Mouse (Mus musculus): Measurements from ENCODE around the gene Kpna1. TPM values are rescaled to one million over a fixed set of nuclear protein-coding genes. Genes with fewer than 3 reads are reported as not detected.

Kpna1 gene
- total and polyA plus RNA-seq, 3 experiments: 22.1 to 63.9 (median 57.9) TPM

DNA sequence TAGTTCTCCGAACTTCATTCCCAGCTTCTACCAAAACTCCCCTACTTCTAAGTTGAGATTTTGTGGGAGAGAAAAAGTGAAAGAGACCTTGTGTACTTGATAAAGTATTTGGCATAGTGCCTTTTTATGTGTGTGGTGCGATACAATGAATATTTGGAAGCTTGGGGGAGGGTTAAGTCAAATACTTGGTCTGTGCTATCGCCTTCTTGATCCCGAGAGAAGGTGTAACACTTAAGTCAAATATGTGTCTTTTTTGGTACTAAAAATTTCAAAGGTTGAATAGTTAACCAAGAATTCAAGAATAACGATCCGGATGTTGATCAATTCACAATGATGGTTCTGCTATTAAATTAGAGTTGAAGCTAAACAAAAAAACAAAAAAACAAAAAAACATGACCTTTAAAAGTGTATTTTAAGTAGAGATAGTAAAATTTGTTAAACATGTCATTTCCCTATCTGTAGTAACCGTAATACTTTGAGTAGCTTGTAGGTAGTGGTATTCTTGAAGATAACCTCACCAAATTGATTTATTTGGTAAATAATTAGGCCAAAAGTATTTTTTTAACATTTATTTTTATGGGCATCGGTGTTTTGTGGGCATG is 94.0 kb downstream of the Kpna1 start:
- Histone ChIP-seq H3K4me1 (ENCODE audit: control insufficient read depth in 1 of 2, insufficient read depth in 2 of 2) (peaks cover 13 to 55% of the 10 kb centered on the region in 2 experiments), H3K9ac (ENCODE audit: insufficient read depth, low read depth) (peak overlapping the region; percentile 97), H3K4me3 (replicated peaks in 1 of 3; ENCODE audit: low read depth in 2 of 3, low read length in 2 of 3, poor library complexity in 1 of 3) (peak overlapping the region; percentile 69 to 86 (median 84)), H3K27ac (ENCODE audit: insufficient read depth, low read depth) (peak overlapping the region; percentile 93), H3K36me3 (replicated peaks in 1 of 2; ENCODE audit: control insufficient read depth in 1 of 2, insufficient read depth in 1 of 2, low read length in 1 of 2) (peaks cover 6 to 49% of the 10 kb centered on the region in 2 experiments), H3K79me2 (replicated peaks; ENCODE audit: control insufficient read depth, extremely low read depth, insufficient read depth, poor library complexity, severe bottlenecking) (peaks cover 51% of the 10 kb centered on the region), H3K27me3 (replicated peaks) (no peaks in the 10 kb centered on the region), H3K9me3 (replicated peaks; ENCODE audit: low read length) (no peaks in the 10 kb centered on the region), H3K4me2 (ENCODE audit: insufficient read depth, low read depth, poor library complexity, severe bottlenecking) (peak overlapping the region; percentile 60; the same call in 1 of the 2 replicates)
- dilution Hi-C loops (cut with MboI; ENCODE audit: extremely low pct_ligation_motif_present, extremely low pct_unique_long_range_greater_than_20kb, low sequenced_read_pairs) (no loop called here), in situ Hi-C loops (cut with MboI; ENCODE audit: low pct_ligation_motif_present, low pct_unique_long_range_greater_than_20kb, low sequenced_read_pairs) (no loop called here)
- no peak for DNase-seq (ENCODE audit: extremely low read depth)
- TF ChIP-seq CHD1 (IDR thresholded peaks at IDR 0.05; ENCODE audit: low read depth, low read length): peak; percentile 89; the same call in 1 of the 2 replicates
- no peak for TF ChIP-seq MXI1 (IDR thresholded peaks at IDR 0.05; ENCODE audit: low read depth, low read length)

DNA sequence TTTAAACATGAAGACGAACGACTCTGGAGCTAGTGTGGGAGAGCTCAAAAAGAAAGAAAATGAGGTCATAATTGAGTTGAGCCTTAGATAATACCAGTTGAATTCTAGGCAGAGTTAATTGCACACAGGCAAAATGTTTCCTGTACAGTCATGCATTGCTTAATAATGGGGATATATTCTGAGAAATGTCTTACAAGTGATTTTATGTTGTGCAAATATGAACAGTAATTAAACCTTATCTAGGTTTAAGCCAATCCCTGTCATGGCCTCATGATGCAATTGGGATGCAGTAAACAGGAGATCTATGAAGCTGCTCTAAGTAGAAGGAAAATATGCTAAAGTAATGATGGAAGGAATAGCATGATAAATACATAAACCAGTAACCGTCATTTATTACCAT is 96.2 kb downstream of the Kpna1 start:
- dilution Hi-C loops (cut with MboI; ENCODE audit: extremely low pct_ligation_motif_present, extremely low pct_unique_long_range_greater_than_20kb, low sequenced_read_pairs) (no loop called here), in situ Hi-C loops (cut with MboI; ENCODE audit: low pct_ligation_motif_present, low pct_unique_long_range_greater_than_20kb, low sequenced_read_pairs) (no loop called here)
- H3K27ac ChIP-seq (ENCODE audit: insufficient read depth, low read depth): no peak overlapping the region
- H3K79me2 ChIP-seq (replicated peaks; ENCODE audit: control insufficient read depth, extremely low read depth, insufficient read depth, poor library complexity, severe bottlenecking): peaks cover 53% of the 10 kb centered on the region
- peaks cover 4 to 32% of the 10 kb centered on the region in 2 experiments; a peak in 3 of 4 replicates for H3K4me1 ChIP-seq (ENCODE audit: control insufficient read depth in 1 of 2, insufficient read depth in 2 of 2)
- TF ChIP-seq MEF2A (IDR thresholded peaks at IDR 0.05; ENCODE audit: borderline replicate concordance, low read depth, low read length) (no peak), ELF1 (IDR thresholded peaks at IDR 0.05; ENCODE audit: low read depth, low read length) (no peak), E2F4 (IDR thresholded peaks at IDR 0.05; ENCODE audit: insufficient replicate concordance, low read depth, low read length) (no peak), EP300 (IDR thresholded peaks at IDR 0.05; ENCODE audit: low read length) (no peak), USF2 (conservative IDR thresholded peaks at IDR 0.05; ENCODE audit: low read depth, low read length) (no peak), ZNF384 (IDR thresholded peaks at IDR 0.05; ENCODE audit: low read depth, low read length) (no peak), UBTF (IDR thresholded peaks at IDR 0.05; ENCODE audit: low read depth, low read length) (no peak), MAX (IDR thresholded peaks at IDR 0.05; ENCODE audit: low read length) (no peak)
- no peak for DNase-seq (ENCODE audit: extremely low read depth)
- H3K9ac ChIP-seq (ENCODE audit: insufficient read depth, low read depth): no peak overlapping the region
- H3K4me3 ChIP-seq (replicated peaks in 1 of 3; ENCODE audit: low read depth in 2 of 3, low read length in 2 of 3, poor library complexity in 1 of 3): no peak overlapping the region
- no peak overlapping the region for H3K4me2 ChIP-seq (ENCODE audit: insufficient read depth, low read depth, poor library complexity, severe bottlenecking)
- peaks cover 6 to 51% of the 10 kb centered on the region in 2 experiments for H3K36me3 ChIP-seq (replicated peaks in 1 of 2; ENCODE audit: control insufficient read depth in 1 of 2, insufficient read depth in 1 of 2, low read length in 1 of 2)
- no peaks in the 10 kb centered on the region for H3K27me3 ChIP-seq (replicated peaks)
- H3K9me3 ChIP-seq (replicated peaks; ENCODE audit: low read length): no peaks in the 10 kb centered on the region

DNA sequence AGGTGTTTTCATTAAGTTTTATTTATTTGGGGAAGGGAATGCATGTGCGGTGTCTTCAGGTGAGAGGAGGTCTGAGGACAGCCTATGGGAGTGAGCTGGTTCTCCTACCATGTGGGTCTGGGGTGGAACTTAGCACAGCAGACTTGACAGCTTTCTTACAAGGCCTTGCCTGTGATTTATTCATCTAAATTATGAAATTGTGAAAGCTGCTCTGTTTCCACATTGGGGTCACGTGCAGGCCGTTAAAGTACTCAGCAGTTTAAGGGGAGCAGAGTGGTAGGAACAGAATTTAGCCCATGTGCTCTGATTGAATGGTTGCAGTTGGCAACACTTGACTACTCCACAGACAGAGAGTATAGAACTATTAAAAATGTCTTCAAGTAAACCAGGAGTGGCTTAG is 101.4 kb downstream of the Kpna1 start:
- in situ Hi-C loops (cut with MboI; ENCODE audit: low pct_ligation_motif_present, low pct_unique_long_range_greater_than_20kb, low sequenced_read_pairs): no loop called here
- peaks cover 27 to 81% of the 10 kb centered on the region in 2 experiments for H3K36me3 ChIP-seq (replicated peaks in 1 of 2; ENCODE audit: control insufficient read depth in 1 of 2, insufficient read depth in 1 of 2, low read length in 1 of 2)
- no peak for DNase-seq (ENCODE audit: extremely low read depth)
- H3K79me2 ChIP-seq (replicated peaks; ENCODE audit: control insufficient read depth, extremely low read depth, insufficient read depth, poor library complexity, severe bottlenecking): peaks cover 43% of the 10 kb centered on the region
- H3K4me3 ChIP-seq (replicated peaks in 1 of 3; ENCODE audit: low read depth in 2 of 3, low read length in 2 of 3, poor library complexity in 1 of 3): no peak overlapping the region
- TF ChIP-seq NRF1 (IDR thresholded peaks at IDR 0.05; ENCODE audit: low read depth, low read length): no peak
- no peak for TF ChIP-seq SMC3 (IDR thresholded peaks at IDR 0.05; ENCODE audit: low read depth, low read length)
- no peak for TF ChIP-seq MEF2A (IDR thresholded peaks at IDR 0.05; ENCODE audit: borderline replicate concordance, low read depth, low read length)
- TF ChIP-seq JUN (IDR thresholded peaks at IDR 0.05; ENCODE audit: insufficient read depth, low read depth, low read length): no peak
- TF ChIP-seq KAT2A (IDR thresholded peaks at IDR 0.05; ENCODE audit: insufficient replicate concordance, low read length): no peak
- TF ChIP-seq MAFK (IDR thresholded peaks at IDR 0.05; ENCODE audit: insufficient replicate concordance, low read length): no peak
- no peak for TF ChIP-seq HCFC1 (IDR thresholded peaks at IDR 0.05; ENCODE audit: low read depth, low read length)
- no peak for TF ChIP-seq USF2 (conservative IDR thresholded peaks at IDR 0.05; ENCODE audit: low read depth, low read length)
- no peak for TF ChIP-seq TCF12 (IDR thresholded peaks at IDR 0.05; ENCODE audit: low read depth, low read length)
- no peak for TF ChIP-seq E2F4 (IDR thresholded peaks at IDR 0.05; ENCODE audit: insufficient replicate concordance, low read depth, low read length)
- TF ChIP-seq UBTF (IDR thresholded peaks at IDR 0.05; ENCODE audit: low read depth, low read length): no peak
- no peak for TF ChIP-seq TBP (conservative IDR thresholded peaks at IDR 0.05; ENCODE audit: low read depth, low read length)
- TF ChIP-seq GABPA (IDR thresholded peaks at IDR 0.05; ENCODE audit: insufficient replicate concordance, low read depth, low read length): no peak
- TF ChIP-seq JUND (conservative IDR thresholded peaks at IDR 0.05; ENCODE audit: low read depth, low read length): no peak
- TF ChIP-seq MAX (IDR thresholded peaks at IDR 0.05; ENCODE audit: low read length): no peak
- no peak for TF ChIP-seq ETS1 (conservative IDR thresholded peaks at IDR 0.05; ENCODE audit: low read depth, low read length)
- no peak for TF ChIP-seq SIN3A (IDR thresholded peaks at IDR 0.05; ENCODE audit: low read length)
- TF ChIP-seq ZNF384 (IDR thresholded peaks at IDR 0.05; ENCODE audit: low read depth, low read length): no peak
- TF ChIP-seq MYC (IDR thresholded peaks at IDR 0.05; ENCODE audit: low read depth, low read length): no peak
- dilution Hi-C loops (cut with MboI; ENCODE audit: extremely low pct_ligation_motif_present, extremely low pct_unique_long_range_greater_than_20kb, low sequenced_read_pairs): no loop called here
- no peak overlapping the region for H3K27ac ChIP-seq (ENCODE audit: insufficient read depth, low read depth)
- peaks cover 0 to 6% of the 10 kb centered on the region in 2 experiments; a peak in 1 of 4 replicates for H3K4me1 ChIP-seq (ENCODE audit: control insufficient read depth in 1 of 2, insufficient read depth in 2 of 2)
- no peaks in the 10 kb centered on the region for H3K27me3 ChIP-seq (replicated peaks)
- no peaks in the 10 kb centered on the region for H3K9me3 ChIP-seq (replicated peaks; ENCODE audit: low read length)
- H3K4me2 ChIP-seq (ENCODE audit: insufficient read depth, low read depth, poor library complexity, severe bottlenecking): no peak overlapping the region
- no peak overlapping the region for H3K9ac ChIP-seq (ENCODE audit: insufficient read depth, low read depth)

Data from CH12.LX (cell line).